Mouse (Mus musculus): ENCODE results near the gene Vps16.

- TF ChIP-seq POLR2A (IDR thresholded peaks at IDR 0.05; ENCODE audit: borderline replicate concordance, low read depth, low read length) (no peak), CTCF (IDR thresholded peaks at IDR 0.05; ENCODE audit: low read depth, low read length) (no peak)
These were observed 29.3 kb downstream of the Vps16 start for GRCm38 (mm10) chr2:130453421-130453820.
